Mouse (Mus musculus): ENCODE data around the gene Hspg2. TPM values are rescaled to one million over a fixed set of nuclear protein-coding genes. Genes with fewer than 3 reads are reported as not detected.

Hspg2 gene
- polyA plus RNA-seq, 1 experiment from 2014 or later: 2.7 TPM

GRCm38 (mm10) chr4:137476065-137476760, 7.6 kb downstream of the Hspg2 start:
- 30% methylated on average over 10 of the region's 10 CpGs for WGBS
- Histone ChIP-seq H3K4me3 (ENCODE audit: low read depth, low read length) (no peak overlapping the region), H3K9me3 (ENCODE audit: control insufficient read depth, low read length) (no peaks in the 10 kb centered on the region), H3K4me2 (ENCODE audit: low read depth, low read length) (peak overlapping the region; percentile 15; the same call in 1 of the 2 replicates), H3K9ac (replicated peaks; ENCODE audit: low read depth, low read length) (no peak overlapping the region), H3K4me1 (ENCODE audit: control insufficient read depth, insufficient read depth, low read length) (peaks cover 9% of the 10 kb centered on the region), H3K36me3 (ENCODE audit: control insufficient read depth, insufficient read depth, low read length) (no peaks in the 10 kb centered on the region), H3K27me3 (ENCODE audit: control insufficient read depth, insufficient read depth, low read length) (no peaks in the 10 kb centered on the region), H3K27ac (ENCODE audit: low read depth, low read length) (no peak overlapping the region; the same call in 1 of the 2 replicates)
- peak; percentile 46; the same call in 1 of the 2 replicates for ATAC-seq (ENCODE audit: low read depth)

DNA sequence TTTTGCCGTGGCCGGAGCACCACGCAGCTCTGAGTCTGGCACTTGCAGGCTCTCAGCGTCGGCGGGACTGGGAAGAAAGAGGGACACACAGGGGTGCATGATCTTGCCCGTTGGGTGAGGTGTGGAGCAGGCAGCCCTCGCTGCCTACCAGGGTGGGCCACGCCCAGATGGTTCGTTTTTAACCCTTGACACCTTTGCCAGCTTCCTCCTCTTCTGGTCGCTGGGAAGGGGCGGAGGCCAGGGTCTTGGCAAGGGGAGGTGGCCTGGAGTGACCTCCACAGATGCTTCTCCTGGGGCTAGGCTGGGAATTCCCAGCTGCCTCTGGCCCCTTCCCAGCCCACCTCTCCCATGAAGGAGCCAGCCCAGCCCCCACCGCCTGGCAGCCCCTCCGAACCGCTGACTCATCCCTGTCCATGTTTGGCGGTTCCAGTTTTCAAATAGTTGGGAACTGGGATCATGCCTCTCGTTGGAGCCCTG, 8.2 kb downstream of the Hspg2 start:
- Histone ChIP-seq H3K9me3 (ENCODE audit: control insufficient read depth, low read length) (no peaks in the 10 kb centered on the region), H3K4me2 (ENCODE audit: low read depth, low read length) (peak overlapping the region; percentile 15; the same call in 1 of the 2 replicates), H3K27ac (ENCODE audit: low read depth, low read length) (no peak overlapping the region; the same call in 1 of the 2 replicates), H3K4me1 (ENCODE audit: control insufficient read depth, insufficient read depth, low read length) (peaks cover 9% of the 10 kb centered on the region), H3K27me3 (ENCODE audit: control insufficient read depth, insufficient read depth, low read length) (no peaks in the 10 kb centered on the region), H3K9ac (replicated peaks; ENCODE audit: low read depth, low read length) (no peak overlapping the region), H3K4me3 (ENCODE audit: low read depth, low read length) (no peak overlapping the region), H3K36me3 (ENCODE audit: control insufficient read depth, insufficient read depth, low read length) (no peaks in the 10 kb centered on the region)
- ATAC-seq (ENCODE audit: low read depth): no peak
- 16% methylated on average over 17 of the region's 17 CpGs for WGBS

DNA sequence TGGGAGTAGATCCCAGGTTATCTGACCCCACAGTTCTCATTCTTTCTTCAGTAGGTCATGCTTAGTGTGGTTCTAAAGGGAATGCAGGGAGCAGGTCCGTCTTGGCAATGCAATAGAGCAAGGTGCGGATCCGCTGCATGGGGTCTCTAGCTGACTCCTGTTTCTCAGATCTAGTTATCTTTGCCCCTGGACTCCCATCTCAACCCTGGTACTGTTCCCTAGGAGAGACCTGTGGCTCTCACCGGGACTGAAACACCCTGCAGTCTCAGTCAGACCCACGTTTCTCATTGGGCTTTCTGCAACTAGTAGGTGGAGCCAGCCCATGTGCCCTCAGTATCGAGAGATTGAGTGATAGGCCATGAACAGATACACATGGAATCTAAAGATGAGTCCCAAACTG, 9.0 kb downstream of the Hspg2 start:
- 63% methylated on average over 6 of the region's 6 CpGs for WGBS
- H3K27me3 ChIP-seq (ENCODE audit: control insufficient read depth, insufficient read depth, low read length): no peaks in the 10 kb centered on the region
- peaks cover 9% of the 10 kb centered on the region for H3K4me1 ChIP-seq (ENCODE audit: control insufficient read depth, insufficient read depth, low read length)
- no peak overlapping the region for H3K4me3 ChIP-seq (ENCODE audit: low read depth, low read length)
- no peaks in the 10 kb centered on the region for H3K36me3 ChIP-seq (ENCODE audit: control insufficient read depth, insufficient read depth, low read length)
- H3K4me2 ChIP-seq (ENCODE audit: low read depth, low read length): no peak overlapping the region
- H3K9me3 ChIP-seq (ENCODE audit: control insufficient read depth, low read length): no peaks in the 10 kb centered on the region
- ATAC-seq (ENCODE audit: low read depth): no peak
- H3K27ac ChIP-seq (ENCODE audit: low read depth, low read length): no peak overlapping the region
- H3K9ac ChIP-seq (replicated peaks; ENCODE audit: low read depth, low read length): no peak overlapping the region

GRCm38 (mm10) chr4:137478306-137478705, 9.7 kb downstream of the Hspg2 start:
- no peak for ATAC-seq (ENCODE audit: low read depth)
- Histone ChIP-seq H3K27ac (ENCODE audit: low read depth, low read length) (no peak overlapping the region), H3K9ac (replicated peaks; ENCODE audit: low read depth, low read length) (no peak overlapping the region), H3K36me3 (ENCODE audit: control insufficient read depth, insufficient read depth, low read length) (no peaks in the 10 kb centered on the region), H3K4me3 (ENCODE audit: low read depth, low read length) (no peak overlapping the region), H3K27me3 (ENCODE audit: control insufficient read depth, insufficient read depth, low read length) (no peaks in the 10 kb centered on the region), H3K4me1 (ENCODE audit: control insufficient read depth, insufficient read depth, low read length) (peaks cover 9% of the 10 kb centered on the region), H3K9me3 (ENCODE audit: control insufficient read depth, low read length) (no peaks in the 10 kb centered on the region), H3K4me2 (ENCODE audit: low read depth, low read length) (no peak overlapping the region)
- 53% methylated on average over 5 of the region's 5 CpGs for WGBS

GRCm38 (mm10) chr4:137479757-137480156, 11.2 kb downstream of the Hspg2 start:
- Histone ChIP-seq H3K9me3 (ENCODE audit: control insufficient read depth, low read length) (no peaks in the 10 kb centered on the region), H3K27me3 (ENCODE audit: control insufficient read depth, insufficient read depth, low read length) (no peaks in the 10 kb centered on the region), H3K9ac (replicated peaks; ENCODE audit: low read depth, low read length) (no peak overlapping the region), H3K4me2 (ENCODE audit: low read depth, low read length) (no peak overlapping the region), H3K4me3 (ENCODE audit: low read depth, low read length) (no peak overlapping the region), H3K4me1 (ENCODE audit: control insufficient read depth, insufficient read depth, low read length) (peaks cover 12% of the 10 kb centered on the region), H3K36me3 (ENCODE audit: control insufficient read depth, insufficient read depth, low read length) (no peaks in the 10 kb centered on the region), H3K27ac (ENCODE audit: low read depth, low read length) (no peak overlapping the region)
- ATAC-seq (ENCODE audit: low read depth): no peak
- 12% methylated on average over 5 of the region's 6 CpGs for WGBS

- Histone ChIP-seq H3K4me1 (ENCODE audit: control insufficient read depth, insufficient read depth, low read length) (peaks cover 16% of the 10 kb centered on the region), H3K9me3 (ENCODE audit: control insufficient read depth, low read length) (no peaks in the 10 kb centered on the region), H3K36me3 (ENCODE audit: control insufficient read depth, insufficient read depth, low read length) (no peaks in the 10 kb centered on the region), H3K4me3 (ENCODE audit: low read depth, low read length) (no peak overlapping the region), H3K27me3 (ENCODE audit: control insufficient read depth, insufficient read depth, low read length) (no peaks in the 10 kb centered on the region), H3K27ac (ENCODE audit: low read depth, low read length) (no peak overlapping the region), H3K4me2 (ENCODE audit: low read depth, low read length) (no peak overlapping the region), H3K9ac (replicated peaks; ENCODE audit: low read depth, low read length) (no peak overlapping the region)
- WGBS: 17% methylated on average over 19 of the region's 19 CpGs
- no peak for ATAC-seq (ENCODE audit: low read depth)
These were observed 11.8 kb downstream of the Hspg2 start for GRCm38 (mm10) chr4:137480191-137480992.

DNA sequence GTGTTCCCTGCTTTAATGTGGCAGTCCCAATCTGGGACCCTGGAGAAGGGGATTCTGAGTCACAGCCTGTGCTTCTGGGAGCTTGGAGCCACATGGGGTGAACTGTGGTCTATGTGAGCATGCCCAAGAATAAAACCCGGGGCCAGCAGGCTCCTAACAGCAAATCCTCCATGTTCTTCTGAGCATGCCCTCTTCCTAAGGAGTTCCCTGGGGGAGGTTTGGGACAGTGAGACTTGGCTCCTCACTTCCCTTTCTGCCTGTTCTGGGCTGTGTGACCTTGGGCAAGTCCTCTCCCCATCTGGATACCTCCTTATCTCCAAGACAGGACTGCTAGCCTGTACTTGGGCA, 12.4 kb downstream of the Hspg2 start:
- Histone ChIP-seq H3K9me3 (ENCODE audit: control insufficient read depth, low read length) (no peaks in the 10 kb centered on the region), H3K36me3 (ENCODE audit: control insufficient read depth, insufficient read depth, low read length) (no peaks in the 10 kb centered on the region), H3K4me2 (ENCODE audit: low read depth, low read length) (no peak overlapping the region), H3K9ac (replicated peaks; ENCODE audit: low read depth, low read length) (no peak overlapping the region), H3K27me3 (ENCODE audit: control insufficient read depth, insufficient read depth, low read length) (no peaks in the 10 kb centered on the region), H3K4me3 (ENCODE audit: low read depth, low read length) (no peak overlapping the region), H3K4me1 (ENCODE audit: control insufficient read depth, insufficient read depth, low read length) (peaks cover 22% of the 10 kb centered on the region), H3K27ac (ENCODE audit: low read depth, low read length) (no peak overlapping the region)
- 20% methylated on average over 1 of the region's 1 CpGs for WGBS
- no peak for ATAC-seq (ENCODE audit: low read depth)

DNA sequence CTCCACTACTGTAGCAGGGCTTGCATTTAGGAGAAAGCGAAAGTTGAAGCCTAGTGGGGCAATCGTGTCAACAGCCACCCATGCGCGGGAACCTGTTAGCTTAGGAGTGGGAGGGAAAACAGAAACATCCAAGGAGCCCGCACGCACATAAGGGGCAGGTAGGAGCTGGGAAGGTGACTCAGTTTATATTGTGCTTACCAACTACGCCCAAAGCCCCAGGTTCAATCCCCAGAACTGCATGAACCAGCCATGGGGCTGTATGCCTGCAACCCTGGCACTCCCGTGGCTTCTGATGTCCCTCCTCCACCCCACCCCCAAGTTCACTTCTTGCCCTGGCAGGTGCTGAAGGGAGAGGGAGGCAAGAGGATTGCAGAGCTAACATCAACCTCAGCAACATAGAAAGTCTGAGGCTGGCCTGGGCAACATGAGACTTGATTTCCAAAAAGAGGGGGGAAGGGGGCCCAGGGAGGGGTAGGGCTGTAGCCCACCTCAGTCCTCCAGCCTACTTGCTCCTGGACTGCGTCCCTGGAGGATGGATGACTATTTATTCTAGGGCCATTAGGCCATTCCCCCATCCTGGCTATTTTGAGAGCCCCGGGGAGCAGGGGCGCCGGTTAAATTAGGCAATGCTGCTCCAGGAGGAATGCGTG, 12.9 kb downstream of the Hspg2 start:
- Histone ChIP-seq H3K4me3 (ENCODE audit: low read depth, low read length) (no peak overlapping the region), H3K9me3 (ENCODE audit: control insufficient read depth, low read length) (no peaks in the 10 kb centered on the region), H3K9ac (replicated peaks; ENCODE audit: low read depth, low read length) (no peak overlapping the region), H3K4me2 (ENCODE audit: low read depth, low read length) (no peak overlapping the region), H3K27ac (ENCODE audit: low read depth, low read length) (no peak overlapping the region), H3K4me1 (ENCODE audit: control insufficient read depth, insufficient read depth, low read length) (peaks cover 22% of the 10 kb centered on the region), H3K27me3 (ENCODE audit: control insufficient read depth, insufficient read depth, low read length) (no peaks in the 10 kb centered on the region), H3K36me3 (ENCODE audit: control insufficient read depth, insufficient read depth, low read length) (no peaks in the 10 kb centered on the region)
- WGBS: 50% methylated on average over 13 of the region's 13 CpGs
- ATAC-seq (ENCODE audit: low read depth): no peak

DNA sequence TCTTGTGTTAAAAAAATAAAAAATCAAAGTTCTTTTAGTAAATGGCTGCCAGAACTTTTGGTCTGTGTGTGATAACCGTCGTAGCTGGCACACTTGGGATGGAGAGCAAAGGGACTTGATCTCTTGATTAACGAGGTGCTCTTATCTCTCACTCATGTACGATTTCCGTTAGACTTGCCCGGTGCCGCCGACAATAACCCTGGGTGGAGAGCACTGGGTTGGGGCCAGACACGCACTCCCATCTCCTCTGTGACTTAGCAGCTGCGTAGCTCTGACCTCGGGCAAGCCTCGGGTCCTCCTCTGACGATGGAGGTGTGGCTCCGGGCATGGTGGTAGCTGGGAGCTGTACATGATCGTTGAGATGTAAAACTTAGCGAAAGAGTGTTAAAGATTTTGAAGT, 15.3 kb downstream of the Hspg2 start:
- no peak overlapping the region for H3K4me3 ChIP-seq (ENCODE audit: low read depth, low read length)
- no peak for ATAC-seq (ENCODE audit: low read depth)

More for the DNA sequence above, 15.3 kb downstream of the Hspg2 start:
- no peaks in the 10 kb centered on the region for H3K36me3 ChIP-seq (ENCODE audit: control insufficient read depth, insufficient read depth, low read length)
- WGBS: 77% methylated on average over 16 of the region's 16 CpGs
- H3K9ac ChIP-seq (replicated peaks; ENCODE audit: low read depth, low read length): no peak overlapping the region
- H3K4me1 ChIP-seq (ENCODE audit: control insufficient read depth, insufficient read depth, low read length): peaks cover 31% of the 10 kb centered on the region
- no peak overlapping the region for H3K4me2 ChIP-seq (ENCODE audit: low read depth, low read length)
- no peak overlapping the region for H3K27ac ChIP-seq (ENCODE audit: low read depth, low read length)
- H3K27me3 ChIP-seq (ENCODE audit: control insufficient read depth, insufficient read depth, low read length): no peaks in the 10 kb centered on the region
- H3K9me3 ChIP-seq (ENCODE audit: control insufficient read depth, low read length): no peaks in the 10 kb centered on the region
